Comparison of ENCODE assay signal across 10 mouse cellular contexts in genomic region chr16:39302902-39303361, GRCm38 (mm10).
DNase-seq lines count a peak whose midpoint lies in the region; ATAC-seq and TF ChIP-seq lines count a peak whose summit lies in the region.
"Had no signal": no experiment of that assay in that cellular context is flagged by ENCODE, and none has a peak within 500 bp of the region (broad histone marks: within the 10 kb centered on the region; RNA-seq: fewer than 3 reads in every experiment).

No protein-coding gene starts in this region.

- DNase-seq in embryo, embryonic 11.5 days (ENCODE audit: low read depth, low spot score) = peak; percentile 9
- peak; percentile 87 for DNase-seq in forebrain, postnatal 0 days
- peak; percentile 35 to 69 for DNase-seq in left cerebral cortex, adult 18-20 months (ENCODE audit: low spot score in 2 of 2)
- DNase-seq in neural tube, embryonic 11.5 days (ENCODE audit: low spot score) = peak; percentile 44
- DNase-seq in testis, postnatal 14 days (ENCODE audit: low spot score) = no peak
- no peak for DNase-seq in natural killer cell, adult 2 months (ENCODE audit: low spot score in 2 of 2)
- no peak for DNase-seq in ovary, postnatal 14 days (ENCODE audit: low spot score)

- peak; percentile 99 for ATAC-seq in forebrain, postnatal 0 days
- peak; percentile 95 for ATAC-seq in neural tube, embryonic 11.5 days (ENCODE audit: insufficient read depth, low FRiP score, low TSS enrichment)
- no peak for ATAC-seq in erythroblast, adult 5-6 weeks (replicated peaks; ENCODE audit: low FRiP score, poor library complexity, severe bottlenecking)
- ATAC-seq: Patski had no signal

- H3K4me1 ChIP-seq in forebrain, postnatal 0 days (ENCODE audit: insufficient read depth) = peaks cover 15% of the 10 kb centered on the region; the same call in 1 of the 2 replicates
- H3K4me1 ChIP-seq in neural tube, embryonic 11.5 days (ENCODE audit: control insufficient read depth, insufficient read depth, low read length) = no peaks in the 10 kb centered on the region
- H3K4me1 ChIP-seq: liver, embryonic 15.5 days had no signal

- H3K27ac ChIP-seq in forebrain, postnatal 0 days (ENCODE audit: low read depth, low read length) = peak overlapping the region; percentile 57
- no peak overlapping the region for H3K27ac ChIP-seq in neural tube, embryonic 11.5 days (ENCODE audit: low read depth, low read length)
- H3K27ac ChIP-seq: liver, embryonic 15.5 days had no signal

- TF ChIP-seq CTCF in forebrain, postnatal 0 days (IDR thresholded peaks at IDR 0.05; ENCODE audit: low read depth) = no peak

- H3K4me3 ChIP-seq in forebrain, postnatal 0 days (ENCODE audit: low read depth, low read length) = no peak overlapping the region
- H3K4me3 ChIP-seq in neural tube, embryonic 11.5 days (ENCODE audit: low read depth, low read length) = no peak overlapping the region
- H3K4me3 ChIP-seq: liver, embryonic 15.5 days had no signal

- WGBS in forebrain, postnatal 0 days = 8% methylated on average over 1 of the region's 1 CpGs
- 39% methylated on average over 1 of the region's 1 CpGs for WGBS in neural tube, embryonic 11.5 days

- H3K9ac ChIP-seq in forebrain, postnatal 0 days = no peak overlapping the region
- H3K9ac ChIP-seq in neural tube, embryonic 11.5 days (ENCODE audit: low read length) = no peak overlapping the region
- H3K9ac ChIP-seq: liver, embryonic 15.5 days had no signal

- H3K36me3 ChIP-seq in forebrain, postnatal 0 days (ENCODE audit: insufficient read depth) = no peaks in the 10 kb centered on the region
- H3K36me3 ChIP-seq in neural tube, embryonic 11.5 days (ENCODE audit: control insufficient read depth, insufficient read depth, low read length) = no peaks in the 10 kb centered on the region
- H3K36me3 ChIP-seq: liver, embryonic 15.5 days had no signal

- 0 out of 2 replicates have a peak overlapping the region, but pooled peaks have one; percentile 8 for H3K4me2 ChIP-seq in forebrain, postnatal 0 days (ENCODE audit: low read depth)
- H3K4me2 ChIP-seq in neural tube, embryonic 11.5 days (ENCODE audit: low read depth) = no peak overlapping the region
- H3K4me2 ChIP-seq: liver, embryonic 15.5 days had no signal

- H3K9me3 ChIP-seq in forebrain, postnatal 0 days (ENCODE audit: low read length) = no peaks in the 10 kb centered on the region
- H3K9me3 ChIP-seq in neural tube, embryonic 11.5 days (ENCODE audit: control insufficient read depth, low read length) = no peaks in the 10 kb centered on the region
- H3K9me3 ChIP-seq: liver, embryonic 15.5 days had no signal

- H3K27me3 ChIP-seq in forebrain, postnatal 0 days (ENCODE audit: insufficient read depth, low read length) = no peaks in the 10 kb centered on the region
- no peaks in the 10 kb centered on the region for H3K27me3 ChIP-seq in neural tube, embryonic 11.5 days (ENCODE audit: control insufficient read depth, insufficient read depth, low read length)
- H3K27me3 ChIP-seq: liver, embryonic 15.5 days; Patski had no signal

Comparison
In these comparisons a context has a peak if more than half of its experiments do, and no peak if none do; other contexts are left out.
1. DNase-seq: peak in embryo, embryonic 11.5 days (single experiment), forebrain, postnatal 0 days (single experiment), left cerebral cortex, adult 18-20 months (2 of 2) and neural tube, embryonic 11.5 days (single experiment); none in testis, postnatal 14 days (single experiment), natural killer cell, adult 2 months (0 of 2) and ovary, postnatal 14 days (single experiment).